Mouse (Mus musculus) testis, postnatal 10 days (tissue): Measurements from ENCODE around the gene Stk10.
"Not testable (repeated sequence)": the region's sequence is repeated elsewhere in the genome, so short reads cannot be mapped to it uniquely, and the experiment has no call there.

Source experiments
- DNase-seq: peaks from one replicate; pipeline ENCODE4 v3.0.0; 2021; ENCODE audit warnings: low spot score

Gene Stk10

DNA sequence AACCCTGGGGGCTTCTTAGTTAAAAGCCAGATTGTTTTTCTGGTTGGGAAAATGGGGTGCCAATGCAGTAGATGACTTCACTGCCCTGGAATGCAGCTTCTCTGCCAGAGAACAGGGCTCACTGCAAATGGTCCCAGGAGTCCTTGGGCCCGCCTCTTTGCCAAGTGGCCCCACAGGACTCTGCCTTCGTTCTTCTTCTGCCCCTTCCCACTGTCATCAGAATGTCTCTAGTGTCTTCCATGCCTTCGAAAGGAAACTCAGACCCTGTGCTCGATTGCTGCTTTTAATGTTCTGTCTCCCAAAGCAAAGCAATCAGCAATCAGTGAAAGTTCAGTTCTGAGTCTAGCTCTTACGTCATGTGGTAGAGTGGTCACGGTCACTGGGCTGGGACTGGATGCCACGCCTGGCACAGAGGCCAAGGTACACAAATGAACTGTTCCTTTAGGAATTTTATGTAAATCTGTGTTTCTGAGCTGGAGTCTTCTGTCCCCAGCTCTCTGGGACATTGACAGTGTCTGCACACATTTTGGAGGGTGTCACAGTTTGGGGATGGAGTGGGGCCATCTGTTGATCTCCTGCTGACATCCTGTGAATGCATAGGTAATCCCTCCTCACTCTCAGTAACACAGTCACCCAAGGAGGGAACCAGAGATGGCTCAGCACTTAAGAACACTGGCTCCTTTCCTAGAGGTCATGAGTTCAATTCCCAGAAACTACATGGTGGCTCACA lies 72.2 kb downstream of the Stk10 start:
- no peak for DNase-seq

DNA sequence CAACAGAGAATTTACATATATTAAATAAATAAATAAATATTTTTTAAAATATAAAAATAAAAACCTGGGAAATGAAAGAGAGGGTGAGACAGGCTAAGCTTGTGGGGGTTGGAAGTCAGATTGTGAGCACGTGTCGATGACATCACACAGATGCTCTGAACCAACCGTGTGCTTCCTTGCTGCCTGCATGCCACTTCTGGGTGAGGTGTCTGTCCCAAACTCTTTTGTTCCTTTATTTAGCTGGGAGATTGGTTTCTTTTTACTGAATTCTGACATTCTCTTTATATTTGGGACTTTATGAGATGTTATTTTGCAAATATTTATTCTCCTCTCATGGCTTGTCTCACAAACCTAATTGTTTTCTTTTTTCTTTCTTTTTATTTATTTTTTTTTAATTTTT lies 72.8 kb downstream of the Stk10 start:
- DNase-seq: no peak

DNA sequence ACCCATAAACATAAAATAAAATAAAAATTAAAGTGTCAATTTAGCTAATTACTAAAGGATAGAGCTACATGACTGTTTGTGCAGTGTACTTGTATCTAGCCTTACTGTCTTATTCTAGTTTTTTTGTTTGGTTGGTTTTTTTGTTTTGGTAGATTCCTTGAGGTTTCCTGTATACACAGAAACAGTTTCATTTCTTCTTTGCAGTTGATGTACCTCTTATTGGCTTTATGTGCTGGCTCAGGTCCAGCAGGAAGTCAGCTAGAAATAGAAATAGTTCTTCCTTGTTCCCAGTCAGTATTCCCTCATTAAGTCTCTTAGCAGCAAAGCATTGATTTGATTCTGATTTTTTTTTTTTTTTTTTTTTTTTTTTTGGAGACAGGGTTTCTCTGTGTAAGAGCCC lies 74.2 kb downstream of the Stk10 start:
- DNase-seq: no peak

DNA sequence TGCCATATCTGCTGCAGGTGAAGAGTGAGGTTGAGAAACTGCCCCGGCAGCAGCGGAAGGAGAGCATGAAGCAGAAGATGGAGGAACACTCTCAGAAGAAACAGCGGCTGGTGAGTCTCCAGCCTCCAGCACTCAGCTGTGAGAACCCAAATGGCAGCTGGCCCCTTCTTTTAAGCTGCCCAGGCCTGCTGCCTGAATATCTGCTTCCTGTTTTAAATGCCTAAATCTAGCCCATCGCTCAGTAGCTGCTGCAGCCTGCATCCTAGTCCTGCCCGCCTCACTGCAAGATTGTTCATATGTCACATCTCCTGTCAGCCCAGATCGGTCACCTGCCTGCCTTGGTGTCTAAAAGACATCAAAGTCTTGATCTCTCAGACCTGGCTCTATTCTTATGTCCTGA lies 77.5 kb downstream of the Stk10 start:
- DNase-seq: no peak

DNA sequence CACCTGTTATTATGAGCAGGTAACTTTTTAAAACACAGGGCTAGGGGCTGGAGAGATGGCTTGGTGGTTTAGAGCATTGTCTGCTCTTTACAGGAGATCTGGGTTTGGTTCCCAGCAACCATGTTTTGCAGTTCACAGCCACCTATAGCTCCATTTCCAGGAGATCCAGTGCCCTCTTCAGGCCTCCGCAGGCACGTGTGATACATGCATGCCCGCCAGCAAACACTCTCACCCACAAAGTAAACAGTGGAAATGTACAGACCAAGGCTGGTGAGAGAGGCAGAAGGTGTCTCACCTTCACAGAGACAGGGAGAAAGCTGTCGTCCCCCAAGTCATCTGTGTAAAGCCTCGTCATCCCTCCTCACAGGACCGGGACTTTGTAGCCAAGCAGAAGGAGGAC lies 79.2 kb downstream of the Stk10 start:
- no peak for DNase-seq

DNA sequence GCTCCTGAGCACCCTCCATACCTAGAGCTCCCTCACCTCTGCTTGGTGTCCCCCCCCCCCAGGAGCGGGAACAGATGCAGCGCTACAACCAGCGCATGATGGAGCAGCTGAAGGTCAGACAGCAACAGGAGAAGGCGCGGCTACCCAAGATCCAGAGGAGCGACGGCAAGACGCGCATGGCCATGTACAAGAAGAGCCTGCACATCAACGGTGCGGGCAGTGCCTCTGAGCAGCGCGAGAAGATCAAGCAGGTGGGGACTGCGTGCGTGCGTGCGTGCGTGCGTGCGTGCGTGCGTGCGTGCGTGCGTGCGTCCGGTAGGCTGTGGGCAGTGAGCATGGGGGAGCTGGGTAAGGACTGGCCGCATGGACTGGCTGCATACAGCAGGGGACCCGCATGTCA lies 81.4 kb downstream of the Stk10 start:
- no peak for DNase-seq

DNA sequence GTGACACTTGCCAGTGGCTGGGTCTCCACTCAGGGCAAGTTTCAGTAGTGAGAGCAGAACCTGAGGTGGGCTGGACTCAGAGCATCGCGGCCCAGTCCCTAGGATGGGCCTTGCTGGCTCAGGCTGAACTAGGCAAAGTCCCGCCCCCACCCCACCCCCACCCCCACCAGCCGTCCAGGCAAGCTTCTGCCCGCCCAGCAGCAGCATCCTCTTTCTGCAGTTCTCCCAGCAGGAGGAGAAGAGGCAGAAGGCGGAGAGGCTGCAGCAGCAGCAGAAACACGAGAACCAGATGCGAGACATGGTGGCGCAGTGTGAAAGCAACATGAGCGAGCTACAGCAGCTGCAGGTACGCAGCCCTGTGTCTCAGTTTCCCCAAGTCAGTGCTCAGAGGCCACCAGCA lies 82.5 kb downstream of the Stk10 start:
- DNase-seq: no peak

DNA sequence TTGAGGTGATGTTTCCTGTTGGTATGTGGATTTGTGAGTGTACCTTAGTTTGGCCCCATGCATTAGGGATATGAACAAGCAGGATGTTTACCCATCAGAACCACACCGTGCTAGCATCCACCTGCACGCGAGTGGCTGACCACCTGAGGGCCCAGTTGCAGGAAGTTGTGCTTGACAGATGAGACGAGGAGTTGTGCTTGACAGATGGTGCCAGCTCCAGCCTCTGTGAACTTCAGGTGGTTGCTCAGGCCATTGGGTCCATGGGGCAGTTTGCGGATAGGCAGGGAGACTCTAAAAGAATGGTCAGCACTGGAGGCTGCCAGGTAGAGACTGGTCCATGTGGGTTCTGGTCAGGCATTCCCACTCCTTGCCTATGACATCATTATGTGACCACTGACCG lies 83.0 kb downstream of the Stk10 start:
- no peak for DNase-seq

DNA sequence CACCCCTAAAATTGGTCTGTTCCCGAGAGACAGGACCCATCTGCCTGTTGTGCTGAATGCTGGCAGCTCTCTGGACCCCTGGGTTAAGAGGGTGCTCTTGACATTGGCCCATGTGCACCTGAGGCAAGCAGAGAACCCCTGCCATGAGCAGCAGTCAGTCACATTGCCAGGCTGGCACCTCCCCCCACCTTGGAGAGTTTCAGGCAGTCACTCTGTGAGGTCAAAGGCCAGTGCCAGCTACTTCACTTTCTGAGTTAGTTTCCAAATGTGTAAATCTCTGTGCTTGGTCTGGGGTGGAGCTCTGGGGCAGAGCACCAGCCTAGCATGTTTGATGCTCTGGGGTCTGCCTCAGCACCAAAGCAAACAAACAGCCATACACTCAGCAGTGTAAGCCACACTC lies 84.9 kb downstream of the Stk10 start:
- no peak for DNase-seq

DNA sequence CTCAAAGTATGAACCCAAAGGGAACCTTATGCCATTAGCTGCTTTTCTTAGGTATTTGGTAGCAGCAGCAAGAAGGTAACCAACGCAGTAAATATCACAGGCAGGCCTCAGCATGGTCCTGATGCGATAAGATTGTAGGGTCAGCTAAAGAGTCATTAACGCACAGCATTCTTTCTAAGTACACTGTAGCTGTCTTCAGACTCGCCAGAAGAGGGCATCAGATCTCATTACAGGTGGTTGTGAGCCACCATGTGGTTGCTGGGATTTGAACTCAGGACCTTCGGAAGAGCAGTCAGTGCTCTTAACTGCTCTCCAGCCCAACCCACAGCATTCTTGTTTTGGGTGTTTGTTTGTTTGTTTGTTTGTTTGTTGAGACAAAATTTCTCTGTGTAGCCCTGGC lies 85.5 kb downstream of the Stk10 start:
- not testable (repeated sequence) for DNase-seq

DNA sequence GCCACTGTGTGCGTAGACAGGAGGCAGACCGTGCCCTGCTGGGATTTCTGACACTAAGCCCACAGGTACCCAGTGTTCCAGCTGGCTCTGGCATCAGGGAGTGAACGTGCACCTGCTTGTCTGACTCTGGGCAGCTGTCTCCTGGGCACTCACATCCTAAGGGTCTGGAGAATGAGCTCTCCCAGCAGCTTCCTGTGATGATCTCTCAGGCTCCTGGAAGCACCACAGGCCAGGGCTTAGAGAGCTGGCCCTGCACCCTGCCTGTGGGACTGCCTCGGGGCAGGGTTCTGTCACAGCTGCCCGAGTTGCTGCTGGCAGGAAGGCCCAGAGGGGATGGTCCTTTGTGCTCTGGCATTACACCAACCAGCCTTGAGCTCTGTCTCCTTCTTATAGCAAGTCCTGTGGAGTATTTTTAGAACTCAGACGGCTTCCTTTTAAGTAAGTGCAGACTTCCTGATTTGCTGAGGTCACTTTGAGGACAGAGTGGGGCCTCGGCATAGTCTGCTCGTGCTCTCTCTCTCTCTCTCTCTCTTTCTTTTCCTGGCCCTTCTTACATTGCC lies 86.2 kb downstream of the Stk10 start:
- no peak for DNase-seq

DNA sequence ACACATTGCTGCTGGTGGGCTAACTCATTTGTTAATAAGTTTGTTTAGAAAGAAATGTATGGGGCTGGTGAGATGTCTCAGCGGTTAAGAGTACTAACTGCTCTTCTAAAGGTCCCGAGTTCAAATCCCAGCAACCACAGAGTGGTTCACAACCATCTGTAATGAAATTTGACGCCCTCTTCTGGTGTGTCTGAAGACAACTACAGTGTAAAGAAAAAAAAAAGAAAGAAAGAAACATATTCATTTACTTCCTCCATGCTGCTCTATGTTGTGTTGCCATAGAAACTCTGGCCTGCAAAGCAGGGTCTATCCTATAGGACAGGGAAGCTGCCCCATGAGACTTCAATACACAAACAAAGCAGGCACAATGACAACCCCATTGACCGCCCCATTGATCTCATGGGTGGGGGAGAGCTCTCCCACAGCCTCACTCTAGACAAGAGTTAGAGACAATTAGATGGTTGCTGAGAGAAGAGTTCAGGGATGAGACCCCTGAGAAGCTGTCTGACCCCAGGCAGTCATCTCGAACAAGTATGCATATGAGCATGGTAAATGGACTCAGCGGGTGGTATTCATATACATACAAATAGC lies 86.9 kb downstream of the Stk10 start:
- no peak for DNase-seq

DNA sequence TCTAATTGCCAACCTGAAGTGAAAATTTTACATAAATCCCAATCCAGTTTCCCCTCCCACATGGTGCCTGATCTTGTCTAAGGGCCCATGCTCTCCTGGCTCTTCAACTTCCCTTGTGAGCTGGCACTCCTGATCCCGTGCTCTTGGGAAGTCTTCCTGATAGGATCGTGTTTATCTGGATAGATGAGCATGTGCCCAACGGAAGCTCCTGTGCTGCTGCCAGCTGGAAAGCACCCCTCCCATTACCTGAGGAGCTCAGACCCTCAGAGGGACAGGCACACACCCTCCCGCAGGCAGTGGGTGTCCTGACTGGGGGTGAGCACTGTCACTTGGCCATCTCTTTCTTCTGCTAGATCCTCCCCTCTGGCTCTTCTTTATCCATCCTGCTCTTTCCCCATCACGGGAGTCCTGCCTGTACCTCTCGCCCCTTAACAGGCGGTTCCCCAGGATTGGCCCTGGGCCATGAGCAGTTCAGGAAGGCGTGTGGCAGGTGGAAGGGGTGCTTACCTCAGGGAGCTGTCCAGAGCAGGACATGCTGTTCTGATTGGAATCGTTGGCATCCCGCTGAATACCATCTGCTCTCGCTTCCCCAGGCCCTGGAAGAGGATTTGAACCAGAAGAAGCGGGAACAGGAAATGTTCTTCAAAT lies 88.8 kb downstream of the Stk10 start:
- no peak for DNase-seq

DNA sequence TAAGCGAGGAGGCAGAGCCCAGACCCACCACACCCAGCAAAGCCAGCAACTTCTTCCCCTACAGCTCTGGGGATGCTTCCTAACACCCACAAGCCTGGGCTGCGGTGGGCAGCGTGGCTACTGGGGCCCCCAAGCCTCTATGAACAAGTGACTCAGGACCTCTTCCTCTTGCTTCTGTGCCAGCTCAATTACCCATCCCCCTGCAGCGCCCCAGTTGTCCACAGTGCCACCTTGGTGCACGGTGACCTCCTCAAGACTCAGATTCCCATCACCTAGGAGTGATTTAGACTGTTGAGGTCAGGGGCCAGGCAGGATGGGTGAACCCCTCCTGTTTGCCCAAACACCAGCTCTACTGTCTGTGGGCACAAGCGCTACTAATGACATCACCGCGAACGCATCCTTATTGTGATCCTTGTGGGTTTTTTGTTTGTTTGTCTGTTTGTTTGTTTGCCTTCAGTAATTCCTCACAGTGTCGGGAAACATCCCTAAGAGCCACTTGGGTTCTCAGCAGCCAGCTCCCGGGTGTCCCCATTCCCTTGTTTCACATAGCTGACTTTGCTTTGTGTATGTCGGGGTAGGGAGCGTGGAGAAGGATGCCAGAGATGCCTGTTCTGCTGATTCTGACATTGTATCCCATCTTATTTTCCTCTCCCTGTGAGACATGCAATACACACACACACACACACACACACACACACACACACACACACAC lies 89.5 kb downstream of the Stk10 start:
- DNase-seq: no peak

DNA sequence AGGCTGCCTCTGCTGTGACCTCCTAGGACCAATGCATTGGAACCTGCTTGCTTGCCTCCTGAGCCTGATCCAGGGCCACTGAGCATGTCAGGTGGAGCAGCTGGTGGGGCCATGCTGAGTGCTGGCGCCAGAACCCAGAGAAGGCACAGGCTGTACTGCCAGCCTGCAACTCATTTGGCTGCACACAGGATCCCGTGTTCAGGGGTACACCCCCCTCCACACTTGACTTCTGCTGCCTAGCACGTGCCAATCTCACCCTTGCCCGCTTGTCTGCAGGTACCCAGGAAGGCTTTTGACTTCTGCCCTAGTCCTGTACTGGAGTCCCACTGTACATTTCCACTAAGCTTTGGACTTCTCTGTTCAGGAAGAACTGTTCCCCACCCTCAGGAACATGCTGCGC lies 90.1 kb downstream of the Stk10 start:
- no peak for DNase-seq

DNA sequence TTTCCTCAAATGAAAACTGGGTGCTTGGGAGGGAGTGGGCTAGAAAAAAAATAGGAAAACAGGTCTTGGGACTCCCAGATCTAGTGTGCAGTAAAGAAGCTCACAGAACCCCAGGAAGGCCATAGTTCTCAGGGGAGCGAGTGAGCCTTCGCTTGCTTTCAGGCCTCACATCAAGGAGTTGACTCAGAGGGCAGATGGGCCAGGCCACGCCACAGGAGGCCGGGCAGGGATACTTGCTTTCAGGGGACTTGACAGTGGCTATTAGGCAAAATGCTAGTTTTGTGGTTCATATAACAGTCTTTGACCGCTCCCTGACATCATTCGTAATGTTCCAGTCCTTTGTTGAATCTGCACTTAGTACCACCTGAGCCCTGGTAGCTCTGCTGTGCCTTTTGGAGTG lies 90.8 kb downstream of the Stk10 start:
- DNase-seq: no peak

DNA sequence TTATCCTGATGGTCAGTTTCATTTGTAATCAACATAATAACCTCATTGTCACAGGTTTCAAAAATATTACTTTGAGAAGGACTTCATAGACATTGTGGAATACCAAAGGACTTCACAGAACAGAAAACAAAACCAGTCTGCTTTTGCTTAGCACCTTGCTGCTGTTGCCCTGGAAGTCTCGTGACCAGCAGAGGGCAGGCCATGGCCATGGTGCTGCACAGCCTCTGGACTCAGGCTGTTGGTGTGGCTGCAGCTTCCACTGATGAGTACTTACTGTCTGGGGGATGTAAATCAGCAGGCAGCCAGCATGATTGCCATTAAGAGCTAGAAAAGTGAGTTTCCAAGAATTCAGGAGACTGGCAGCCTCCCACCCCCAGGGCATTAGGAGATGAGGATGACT lies 92.6 kb downstream of the Stk10 start:
- DNase-seq: peak; percentile 74

DNA sequence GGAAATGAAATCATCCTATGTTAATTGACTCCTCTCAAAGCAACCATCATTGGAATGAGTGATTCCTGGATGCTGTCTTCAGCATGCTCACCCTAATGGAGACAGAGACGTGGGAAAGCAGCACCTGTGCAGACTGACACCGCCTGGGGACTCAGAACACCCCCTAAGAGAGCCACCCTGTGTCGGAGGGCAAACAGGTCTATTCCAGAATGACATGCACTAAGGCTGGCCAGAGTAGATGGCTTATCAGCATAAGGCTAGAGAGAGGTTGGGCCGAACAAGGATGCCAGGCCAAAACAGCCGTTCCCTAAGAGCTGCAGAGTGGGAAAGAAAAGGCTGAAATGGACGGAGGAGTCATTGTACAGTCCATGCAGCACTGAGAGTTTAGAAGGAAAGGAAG lies 93.0 kb downstream of the Stk10 start:
- no peak for DNase-seq

DNA sequence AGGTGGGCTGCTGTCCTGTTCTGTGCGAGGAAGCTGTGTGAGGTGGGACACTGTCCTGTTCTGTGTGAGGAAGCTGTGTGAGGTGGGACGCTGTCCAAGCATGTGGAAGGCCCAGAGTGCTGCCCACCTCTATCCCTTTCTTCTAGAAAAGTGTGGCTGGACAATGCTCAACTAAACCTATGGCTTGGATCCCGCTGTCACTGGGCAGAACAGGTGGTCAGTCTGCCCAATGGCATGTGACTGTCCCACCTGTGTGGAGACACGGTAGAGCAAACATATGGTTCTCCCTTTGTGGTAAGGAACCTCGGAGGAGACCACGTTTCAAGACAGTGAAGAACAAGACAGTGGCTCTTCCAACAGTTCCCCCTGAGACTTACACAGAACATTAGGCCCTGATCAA lies 94.8 kb downstream of the Stk10 start:
- DNase-seq: no peak

DNA sequence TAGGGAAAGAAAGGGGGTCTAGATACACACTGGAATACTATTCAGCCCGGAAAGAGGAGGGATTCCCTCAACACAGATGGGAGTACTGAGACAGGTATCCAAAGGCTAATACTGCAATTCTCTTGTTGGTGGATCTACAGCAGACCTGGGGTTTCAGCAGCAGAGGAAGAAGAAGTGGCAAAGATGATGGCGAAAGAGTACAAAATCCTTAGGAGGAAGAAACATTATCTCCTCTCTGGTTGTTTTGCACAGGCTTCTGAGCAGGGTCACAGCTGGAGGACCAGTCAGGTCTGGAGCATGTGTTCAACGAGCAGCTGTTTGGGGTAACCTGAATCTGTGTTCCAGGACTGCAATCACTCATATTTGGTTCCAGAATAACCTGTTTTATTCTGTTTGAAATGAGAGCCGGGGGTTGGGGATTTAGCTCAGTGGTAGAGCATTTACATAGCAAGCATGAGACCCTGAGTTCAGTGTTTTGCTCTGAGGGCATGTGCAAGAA lies 96.7 kb downstream of the Stk10 start:
- no peak for DNase-seq

DNA sequence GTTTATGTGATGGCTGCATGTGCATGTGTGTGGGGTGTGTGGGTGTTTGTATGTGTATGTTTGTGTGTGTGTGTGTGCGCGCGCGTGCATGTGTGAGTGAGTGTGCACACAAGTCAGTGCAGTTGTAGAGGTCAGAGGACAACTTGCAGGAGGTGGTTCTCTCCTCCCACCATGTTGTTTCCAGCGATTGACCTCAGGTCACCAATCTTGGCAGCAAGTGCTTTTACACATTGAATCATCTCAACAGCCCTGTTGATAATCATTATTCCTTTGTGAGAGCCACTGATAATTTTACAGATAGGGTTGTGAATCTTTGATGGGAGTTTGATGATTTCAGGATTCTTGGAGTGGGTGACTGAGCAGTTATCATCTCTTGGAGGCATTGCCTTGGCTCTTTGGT lies 99.6 kb downstream of the Stk10 start:
- DNase-seq: no peak

DNA sequence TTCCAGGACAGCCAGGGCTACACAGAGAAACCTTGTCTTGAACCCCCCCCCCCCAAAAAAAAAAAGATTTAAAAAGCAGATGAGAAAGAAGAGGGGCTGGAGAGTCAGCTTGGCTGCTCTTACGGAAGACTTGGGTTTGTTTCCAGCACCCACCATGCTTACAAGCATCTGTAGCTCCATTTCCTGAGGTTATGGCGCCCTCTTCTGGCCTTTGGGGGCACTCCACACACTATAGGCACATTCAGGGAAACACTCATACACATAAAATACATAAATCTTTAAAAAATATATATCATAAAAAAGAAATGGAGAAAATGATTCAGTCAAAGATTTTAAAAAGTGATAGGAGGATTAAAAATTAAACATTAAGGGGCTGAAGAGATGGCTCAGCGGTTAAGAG lies 100.4 kb downstream of the Stk10 start:
- DNase-seq: no peak

DNA sequence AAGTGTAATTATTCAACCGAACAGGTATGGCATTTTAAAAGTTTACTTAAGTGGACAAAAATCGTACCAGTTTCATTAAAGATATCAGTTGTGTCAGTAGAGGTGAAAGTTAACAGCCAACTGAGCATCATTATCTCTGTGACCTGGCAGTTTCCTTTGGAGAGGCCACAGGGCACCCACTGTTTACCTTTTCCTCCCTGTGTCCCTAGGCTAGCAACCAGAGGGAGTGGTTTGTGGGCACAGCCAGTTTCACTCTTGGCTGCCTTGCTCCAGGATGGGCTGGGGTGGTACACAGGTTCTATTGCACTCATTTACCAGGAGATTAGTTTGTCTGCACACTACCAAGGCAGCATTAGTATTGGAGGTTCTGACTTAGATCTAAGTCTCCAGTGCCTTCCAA lies 101.0 kb downstream of the Stk10 start:
- no peak for DNase-seq
